Mouse (Mus musculus): ENCODE results near the gene Sntn.

- TF ChIP-seq POLR2A (IDR thresholded peaks at IDR 0.05; ENCODE audit: insufficient read depth, low read length): no peak
- no peak for TF ChIP-seq EP300 (IDR thresholded peaks at IDR 0.05; ENCODE audit: insufficient read depth, low read depth, low read length)
- no peak for TF ChIP-seq CTCF (IDR thresholded peaks at IDR 0.05; ENCODE audit: low read depth, low read length)
Observed at GRCm38 (mm10) chr14:13670576-13670975, at the start of gene Sntn.
